Mouse (Mus musculus): Measurements from ENCODE around the gene Fstl5.
"Not testable (repeated sequence)": the region's sequence is repeated elsewhere in the genome, so short reads cannot be mapped to it uniquely, and the experiment has no call there.

Gene Fstl5

DNA sequence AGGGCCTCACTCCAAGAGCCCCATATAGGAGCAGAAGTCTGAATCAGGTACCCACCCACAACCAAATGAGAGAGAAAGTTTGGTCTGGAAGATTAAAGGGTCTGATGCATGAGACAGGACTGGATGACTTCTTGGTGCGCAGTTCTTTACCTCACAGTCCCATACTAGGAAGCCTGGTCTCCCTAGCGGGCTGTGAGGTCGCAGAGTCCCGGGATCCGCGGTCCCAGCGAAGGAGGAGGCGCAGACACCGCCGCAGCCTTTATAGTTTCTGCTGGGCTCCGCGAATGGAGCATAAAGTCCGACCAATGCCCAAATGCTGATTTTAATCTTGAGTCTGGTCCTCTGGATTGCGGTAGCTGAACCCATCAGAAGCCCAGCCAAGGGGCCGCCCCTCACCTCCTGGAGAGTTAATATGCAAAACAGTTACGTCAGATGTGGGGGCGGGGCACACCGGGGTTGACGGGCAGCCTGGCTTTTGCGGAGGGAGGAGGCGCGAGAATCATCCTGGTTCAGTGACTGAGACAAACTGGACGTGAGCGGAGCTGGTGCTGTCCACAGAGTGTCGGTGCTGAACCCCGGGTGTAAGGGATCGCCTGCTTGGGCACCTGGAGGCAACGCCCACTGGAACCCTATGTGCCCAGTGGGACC is at the start of gene Fstl5:
Gene Fstl5 (plus strand): TSS at position 211 of the 648 bp plus-strand sequence.
- peak; percentile 73 for DNase-seq

DNA sequence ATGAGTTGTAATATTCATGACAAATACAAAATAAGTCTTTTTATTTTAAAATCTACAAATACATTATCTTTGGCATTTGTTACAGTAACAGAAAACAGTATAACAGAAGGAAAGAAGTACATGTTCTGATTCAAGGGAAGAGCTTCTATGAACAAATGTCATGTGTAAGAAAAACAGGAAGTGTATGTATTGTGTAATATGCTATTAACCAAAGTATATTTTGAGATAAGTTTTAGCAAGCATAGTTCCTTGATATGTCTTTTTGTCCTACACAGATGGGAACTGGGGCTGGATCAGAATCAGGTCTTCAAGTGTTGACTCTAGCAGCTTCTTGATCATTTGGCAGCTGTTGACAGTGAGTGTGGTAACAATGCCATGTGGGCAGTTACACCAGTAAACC is 48.5 kb upstream of the Fstl5 start:
- no peak for DNase-seq

DNA sequence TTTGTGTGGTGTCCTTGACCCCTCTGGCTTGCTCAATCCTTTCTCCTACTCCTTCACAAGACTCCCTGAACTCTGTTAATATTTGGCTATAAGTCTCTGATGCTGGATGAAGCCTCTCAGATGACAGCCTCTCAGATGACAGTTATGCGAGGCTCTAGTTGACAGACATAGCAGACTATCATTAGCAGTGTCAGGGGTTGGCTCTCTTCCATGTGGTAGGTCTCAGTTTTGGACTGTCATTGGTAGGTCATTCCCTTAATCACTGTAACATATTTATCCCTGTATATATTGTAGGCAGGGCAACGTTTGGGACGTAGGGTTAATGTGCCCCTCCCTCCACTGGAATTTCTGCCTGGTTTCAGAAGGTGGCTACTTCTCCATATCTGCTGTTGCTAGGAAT is 22.9 kb upstream of the Fstl5 start:
- DNase-seq, result no peak

DNA sequence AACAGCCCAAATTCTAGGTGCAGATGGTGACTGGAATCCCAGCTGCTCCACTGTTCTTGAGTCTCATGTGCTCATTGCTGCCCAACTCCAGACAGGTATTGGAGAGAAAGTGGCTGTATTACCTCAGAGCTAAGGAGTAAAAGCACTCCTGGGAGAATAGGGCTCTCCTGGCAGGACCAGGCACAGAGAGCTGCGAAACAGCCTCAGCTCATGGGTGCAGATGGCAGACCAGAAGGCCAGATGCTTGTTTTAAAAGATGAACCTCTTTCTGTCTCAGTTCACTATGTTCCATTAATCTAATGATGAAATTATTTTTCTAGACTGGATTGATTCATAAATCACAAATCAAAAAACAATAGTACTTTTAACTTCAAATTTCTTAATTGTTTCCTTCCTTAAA is 12.1 kb upstream of the Fstl5 start:
- no peak for DNase-seq

DNA sequence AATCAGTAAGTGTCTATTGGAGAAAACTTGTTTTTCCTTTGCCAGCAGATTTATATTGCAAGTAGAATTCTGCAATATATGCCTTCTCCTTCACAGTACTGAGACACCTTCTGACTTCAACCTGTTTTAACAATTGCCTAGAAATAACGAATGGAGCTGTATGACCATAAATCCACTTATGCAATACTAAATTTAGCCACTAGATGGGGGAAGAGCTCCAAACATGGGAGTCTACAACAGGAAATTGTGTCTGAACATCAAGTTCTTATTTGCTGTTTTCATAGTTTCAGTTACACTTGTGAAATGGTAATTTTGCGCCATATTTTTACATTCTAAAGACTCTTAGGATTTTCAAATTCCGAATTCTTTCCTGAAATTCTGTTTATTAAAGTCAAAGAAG is 6.2 kb upstream of the Fstl5 start:
- no peak for DNase-seq

DNA sequence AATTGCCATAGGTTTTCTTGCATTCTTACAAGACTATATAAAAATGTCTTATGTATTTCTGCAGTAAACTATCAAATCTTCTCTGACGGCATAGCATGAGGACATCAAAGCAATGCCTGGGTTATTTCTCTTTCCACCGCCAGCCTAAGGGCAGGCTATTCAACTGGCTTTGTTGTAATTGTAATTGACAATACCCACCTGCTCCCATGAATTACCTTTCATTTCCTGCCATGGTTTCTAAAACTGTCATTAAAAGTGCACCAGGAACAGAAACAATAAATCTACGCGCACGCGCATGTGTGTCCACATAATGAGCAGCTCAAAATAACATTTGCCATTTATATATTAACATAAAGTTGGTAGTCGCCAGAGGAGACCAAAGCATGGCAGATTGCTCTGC is 1.2 kb upstream of the Fstl5 start:
- no peak for DNase-seq

DNA sequence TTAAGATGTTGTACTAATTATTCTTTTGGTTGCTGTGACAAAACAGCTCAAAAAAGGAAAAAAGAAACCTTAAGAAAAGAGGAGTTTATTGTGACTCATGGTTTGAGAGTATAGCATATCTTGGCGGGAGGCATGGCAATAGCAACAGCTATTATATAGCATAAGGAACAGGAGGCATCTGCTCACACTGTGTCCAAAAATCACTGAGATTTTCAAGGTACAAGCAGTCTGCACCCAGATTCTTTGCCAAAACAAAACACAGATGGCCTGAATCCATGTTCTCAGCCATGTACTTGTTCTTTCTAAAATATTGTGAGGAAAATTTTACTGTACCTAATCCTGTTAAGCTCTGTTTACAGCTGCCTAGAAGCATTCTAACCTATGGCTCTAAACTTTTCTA is 66.4 kb downstream of the Fstl5 start:
- DNase-seq, result no peak

DNA sequence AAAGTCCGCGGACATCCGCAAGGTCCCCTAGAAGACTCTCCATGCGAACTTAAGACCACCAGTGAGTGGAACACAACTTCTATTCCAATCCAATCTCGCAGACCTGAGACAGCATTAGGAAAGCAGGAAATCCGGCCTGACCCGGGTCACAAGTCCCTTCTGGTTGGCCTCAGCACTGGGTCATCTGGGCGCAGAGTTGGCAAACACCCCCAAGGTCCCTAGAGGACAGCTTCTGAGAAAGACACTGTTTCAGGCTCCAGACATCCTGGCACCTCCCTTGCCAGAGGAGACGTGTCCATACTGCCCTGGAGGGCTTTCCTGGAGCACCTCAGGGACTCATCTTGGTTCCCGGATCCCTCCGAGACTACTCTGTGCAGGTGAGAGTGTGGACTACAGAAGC is 73.8 kb downstream of the Fstl5 start:
- DNase-seq, result no peak

DNA sequence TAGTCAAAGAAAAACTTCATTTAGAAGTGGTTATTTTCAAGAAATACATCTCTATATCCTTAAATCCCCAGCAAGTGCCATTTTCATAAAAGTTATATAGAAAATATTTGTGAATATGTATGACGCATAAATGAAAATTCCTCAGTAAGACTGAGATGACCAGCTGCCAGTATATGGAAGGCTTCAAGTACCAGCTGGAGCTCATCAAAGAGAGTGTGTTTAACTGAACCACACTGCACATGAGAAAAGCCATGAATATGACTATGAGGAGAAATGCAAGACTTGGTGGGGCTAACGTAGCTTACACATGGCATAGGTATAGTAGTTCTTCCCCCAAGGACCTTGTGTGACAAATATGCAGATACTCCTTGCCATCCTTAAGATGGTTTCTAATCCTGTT is 164.8 kb downstream of the Fstl5 start:
- DNase-seq, result no peak

DNA sequence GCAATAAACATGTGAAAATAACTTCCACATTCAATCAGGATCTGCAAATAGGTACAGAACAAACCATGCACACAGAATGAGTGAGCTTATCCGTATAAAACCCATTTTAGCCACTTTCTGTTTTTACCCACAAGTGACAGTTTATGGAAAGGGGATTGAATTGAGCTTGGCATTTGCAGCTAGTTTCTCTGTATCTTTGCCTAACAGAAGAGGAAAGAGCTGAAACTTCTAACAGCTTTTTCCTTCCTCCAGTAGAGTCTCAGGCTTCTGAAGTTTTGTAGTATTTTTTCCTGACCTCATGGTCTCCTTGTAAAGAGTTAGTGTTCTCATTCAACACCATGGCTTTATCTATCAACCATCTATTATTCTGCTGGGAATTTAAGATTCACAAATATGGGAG is 177.3 kb downstream of the Fstl5 start:
- DNase-seq, result no peak

DNA sequence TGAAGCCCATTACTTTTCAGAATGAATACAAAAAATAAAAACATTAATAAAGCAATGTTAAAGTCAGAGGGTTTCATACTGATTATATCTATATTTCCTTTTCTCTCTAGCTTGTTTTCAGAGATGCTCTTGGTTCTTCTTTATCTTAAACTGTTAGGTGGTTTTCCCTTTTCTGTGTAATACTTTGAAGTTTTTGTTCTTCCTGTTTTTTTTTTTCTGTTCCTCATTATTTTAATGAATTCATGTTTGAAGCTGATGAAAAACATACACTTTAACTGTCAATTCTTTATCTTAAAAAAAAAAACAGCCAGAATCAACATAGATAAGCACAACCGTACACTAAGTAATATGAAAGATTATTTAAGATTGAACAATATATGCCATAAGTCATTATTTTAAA is 218.9 kb downstream of the Fstl5 start:
- no peak for DNase-seq

DNA sequence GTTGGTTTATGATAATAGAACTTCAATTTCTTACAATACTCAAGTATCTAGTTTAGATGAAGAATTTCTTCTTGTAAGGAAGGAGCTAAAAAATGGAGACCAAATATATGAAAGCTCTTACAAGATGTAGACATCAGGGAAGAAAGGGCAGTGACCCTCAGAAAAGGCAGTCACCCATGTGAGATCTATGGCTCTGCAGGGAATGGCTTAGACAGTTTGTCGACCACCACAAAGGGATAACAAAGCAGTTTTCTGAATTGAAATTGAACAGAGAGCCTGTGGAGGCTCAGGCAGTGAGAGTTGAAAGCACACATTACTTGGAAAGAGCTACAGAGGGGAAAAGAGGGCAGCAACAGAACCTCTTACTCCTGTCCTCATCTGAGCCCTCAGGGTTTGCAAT is 220.3 kb downstream of the Fstl5 start:
- DNase-seq, result no peak

DNA sequence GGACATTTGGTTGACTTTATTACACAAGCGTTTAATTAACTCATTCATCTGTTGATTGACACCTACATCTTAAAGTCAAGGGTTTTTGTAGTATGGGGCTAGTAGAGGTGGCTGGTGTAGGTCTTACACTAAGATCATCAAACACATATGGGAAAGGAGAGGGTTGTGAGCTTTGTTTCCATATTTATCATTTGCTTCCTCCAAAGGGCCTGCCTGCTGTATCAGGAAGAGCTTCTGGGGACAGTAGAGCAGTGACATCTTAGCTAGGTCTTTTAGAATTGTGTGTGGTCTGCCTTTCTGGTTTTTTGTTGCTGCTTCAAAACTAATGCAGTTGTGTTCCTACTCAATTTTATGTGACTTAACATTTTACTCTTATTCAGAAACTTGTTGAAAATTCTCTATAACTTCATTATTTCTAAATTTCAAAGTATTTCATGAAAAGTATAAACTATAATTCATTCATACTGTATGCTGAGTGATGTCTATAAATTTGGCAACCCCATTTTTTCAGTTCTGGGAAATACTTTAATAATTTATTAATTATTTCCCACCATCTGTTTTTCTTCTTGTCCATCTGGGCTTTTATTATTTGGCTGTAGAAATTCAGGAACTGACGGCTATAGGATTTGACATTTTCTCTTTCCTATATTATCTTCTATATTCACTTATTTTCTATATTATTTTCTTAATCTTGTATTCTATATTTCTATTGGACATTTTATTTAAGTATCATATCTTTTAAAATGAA is 227.1 kb downstream of the Fstl5 start:
- no peak for DNase-seq

DNA sequence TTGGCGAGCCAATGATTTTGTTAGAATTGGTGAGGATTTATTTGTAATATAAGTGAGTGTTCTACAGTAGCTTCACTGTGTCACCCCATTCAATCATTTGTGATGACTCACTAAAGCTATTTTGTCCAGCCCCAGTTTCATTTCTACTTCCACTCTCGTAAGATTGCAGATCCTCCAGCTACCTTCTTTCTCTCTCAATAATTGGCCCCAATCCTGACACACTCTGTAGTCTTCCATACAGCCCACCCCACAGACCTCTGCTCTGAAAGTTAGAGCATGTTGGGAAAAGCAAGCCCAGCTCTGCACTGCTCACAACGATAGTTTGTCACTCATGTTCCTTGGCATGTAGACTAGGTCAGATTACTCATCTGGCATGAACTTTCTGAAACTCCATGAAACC is 242.9 kb downstream of the Fstl5 start:
- no peak for DNase-seq

DNA sequence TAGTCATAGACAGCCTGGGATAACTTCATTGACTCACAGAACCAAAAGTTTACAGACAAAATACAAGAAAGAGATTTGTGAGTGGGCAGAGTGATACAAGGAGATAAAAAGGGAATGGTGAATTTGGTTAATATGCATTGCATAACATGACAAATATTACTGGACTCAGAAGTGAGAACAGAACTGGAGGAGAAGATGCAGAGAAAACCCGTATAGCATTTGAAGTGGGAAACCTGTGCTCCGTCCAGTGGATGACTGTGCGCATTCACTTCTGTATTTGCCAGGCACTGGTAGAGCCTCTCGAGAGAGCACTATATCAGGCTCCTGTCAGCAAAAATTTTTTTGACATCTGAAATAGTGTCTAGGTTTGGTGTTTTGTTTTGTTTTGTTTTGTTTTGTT is 245.5 kb downstream of the Fstl5 start:
- DNase-seq, result no peak

DNA sequence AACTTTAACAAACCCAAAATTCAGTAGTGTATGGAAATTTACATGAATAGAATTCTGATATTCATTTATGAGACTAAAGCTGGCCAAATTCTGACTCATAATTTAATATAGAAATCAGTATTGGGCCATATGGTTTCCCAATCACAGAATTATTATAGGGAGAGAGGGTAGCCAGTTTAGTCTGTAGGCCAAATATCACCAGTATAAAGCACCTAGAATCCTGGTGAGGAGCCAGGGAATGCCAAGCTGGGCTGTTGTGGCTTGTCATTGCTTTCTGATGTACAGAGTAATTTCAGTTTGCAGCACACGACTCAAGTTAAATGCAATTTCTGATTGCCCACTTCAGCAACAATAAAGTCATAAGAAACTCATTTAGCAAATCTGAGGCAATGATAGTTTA is 248.4 kb downstream of the Fstl5 start:
- DNase-seq, result no peak

DNA sequence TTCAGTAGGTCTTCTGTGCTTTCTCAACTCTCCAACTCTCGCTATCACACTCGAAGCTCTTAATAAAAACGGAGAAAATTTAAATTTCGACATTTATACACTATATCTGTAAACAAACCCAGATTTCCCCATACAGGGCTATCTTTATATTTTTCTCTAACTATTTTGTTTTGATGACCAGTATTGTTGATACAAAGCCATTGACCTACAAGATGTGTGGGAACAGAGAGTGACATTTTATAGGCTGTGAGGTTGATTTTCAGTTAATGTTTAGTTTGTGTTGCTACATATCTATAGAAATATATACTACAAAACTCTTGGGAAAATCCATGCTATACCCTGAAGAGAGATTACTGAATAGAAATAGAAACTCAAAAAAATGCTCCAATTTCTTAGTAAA is 262.9 kb downstream of the Fstl5 start:
- DNase-seq, result no peak

DNA sequence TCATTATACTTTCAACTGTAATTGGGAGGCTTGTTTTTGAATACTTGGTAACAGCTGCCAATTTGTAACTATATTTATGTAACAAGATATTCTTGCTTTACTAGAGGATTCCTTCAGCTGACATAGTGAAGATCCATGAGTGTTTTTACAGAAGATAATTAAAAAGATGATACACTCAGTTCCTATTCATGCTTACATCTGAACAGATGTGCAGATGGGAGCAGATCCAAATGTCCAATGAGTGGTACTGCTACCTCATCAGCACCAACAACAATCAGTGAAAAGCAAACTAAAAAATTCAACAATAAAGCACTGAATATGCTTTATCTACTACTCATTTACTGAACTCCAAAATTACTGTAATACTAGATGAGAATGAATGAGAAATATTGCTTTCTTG is 292.9 kb downstream of the Fstl5 start:
- no peak for DNase-seq

DNA sequence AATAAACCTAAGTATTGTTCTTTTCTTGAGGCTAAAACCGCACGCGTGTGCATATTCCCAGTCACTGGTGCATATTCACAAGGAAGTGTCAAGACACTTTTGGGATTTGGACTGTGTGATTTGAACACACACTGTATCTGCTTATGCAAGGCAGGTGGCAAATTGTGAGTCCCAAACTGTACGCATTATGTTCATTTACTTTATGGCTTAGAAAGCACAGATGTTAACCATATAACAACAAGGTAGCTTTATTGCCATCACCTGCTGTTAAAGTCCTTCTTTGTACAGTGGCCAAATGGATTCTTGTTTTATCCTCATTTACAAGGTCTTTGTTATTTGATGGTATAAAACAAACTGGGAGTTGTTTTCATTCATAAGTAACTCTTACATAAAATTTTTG is 295.8 kb downstream of the Fstl5 start:
- no peak for DNase-seq

DNA sequence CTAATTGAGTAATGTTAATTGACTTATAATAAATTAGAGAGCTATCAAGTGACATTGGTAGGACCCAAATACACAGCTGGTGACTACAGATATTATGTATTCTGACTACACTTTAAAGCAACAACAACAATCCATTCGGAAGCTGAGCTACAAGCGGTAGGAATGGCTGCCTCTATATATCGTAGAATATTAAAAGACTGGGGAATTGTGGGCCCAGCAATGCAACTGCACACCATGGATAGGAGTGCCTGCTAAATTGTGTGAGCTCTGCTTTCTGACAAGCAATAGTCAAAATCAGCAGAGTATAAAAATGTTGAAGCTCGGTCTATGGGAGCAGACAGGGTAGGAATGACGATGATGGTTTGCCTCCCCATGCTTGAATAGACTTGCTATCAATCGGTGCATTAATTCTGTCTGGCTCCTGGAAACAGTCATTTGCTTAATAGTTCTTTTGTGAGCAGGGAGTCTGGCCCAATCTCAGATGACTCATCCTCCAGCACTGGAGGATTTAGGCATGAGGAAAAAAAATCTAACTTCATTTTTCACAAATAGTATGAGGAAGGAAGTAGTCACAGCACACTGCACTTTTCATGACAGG is 354.8 kb downstream of the Fstl5 start:
- DNase-seq, result peak; percentile 8

DNA sequence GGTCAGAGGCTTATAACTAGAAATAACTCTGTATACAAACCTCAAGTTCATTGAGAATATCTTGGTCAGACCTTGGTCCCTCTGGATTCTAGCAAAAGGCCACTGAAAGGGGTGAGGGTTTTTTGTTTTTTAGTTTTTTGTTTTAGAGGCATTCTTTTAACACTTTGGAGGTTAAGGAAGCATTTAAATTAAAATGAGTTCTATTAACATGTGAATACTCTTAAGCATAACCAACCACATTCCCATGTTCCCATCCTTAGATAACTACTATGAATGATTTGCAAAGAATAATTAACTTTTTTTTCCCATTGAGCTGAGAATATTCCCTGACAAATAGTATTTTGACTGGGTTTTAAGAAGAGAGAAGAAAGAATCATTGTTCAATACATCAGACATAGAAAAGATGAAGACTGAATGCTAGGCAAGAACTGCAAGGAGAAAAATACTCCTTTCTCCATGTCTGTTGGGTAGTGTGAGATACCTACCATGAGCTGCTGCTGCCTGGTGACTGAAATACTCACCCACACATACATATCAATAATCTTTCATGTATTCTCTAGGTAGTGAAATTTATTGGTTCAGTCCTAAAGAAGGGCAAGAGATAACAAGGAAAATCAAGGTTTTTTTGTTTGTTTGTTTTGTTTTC is 393.3 kb downstream of the Fstl5 start:
- no peak for DNase-seq

DNA sequence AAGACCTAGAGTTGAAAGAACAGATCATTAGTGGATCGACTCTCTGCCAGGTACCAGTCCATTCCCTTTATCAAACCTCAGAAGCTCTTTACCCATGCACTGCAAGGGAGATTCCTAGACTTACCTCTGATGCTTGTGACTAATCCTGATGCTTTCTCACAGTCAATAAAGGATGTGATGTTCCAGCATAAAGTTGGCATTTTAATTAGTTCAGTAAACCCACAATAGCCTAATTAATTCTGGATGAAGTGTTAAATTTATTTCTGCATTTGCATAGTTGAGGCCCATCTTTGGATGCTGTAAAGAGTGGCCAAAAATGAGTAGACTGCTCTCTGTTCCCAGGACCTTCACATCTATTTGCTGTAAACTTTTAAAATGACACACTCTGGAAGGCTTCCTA is 394.1 kb downstream of the Fstl5 start:
- DNase-seq, result no peak

DNA sequence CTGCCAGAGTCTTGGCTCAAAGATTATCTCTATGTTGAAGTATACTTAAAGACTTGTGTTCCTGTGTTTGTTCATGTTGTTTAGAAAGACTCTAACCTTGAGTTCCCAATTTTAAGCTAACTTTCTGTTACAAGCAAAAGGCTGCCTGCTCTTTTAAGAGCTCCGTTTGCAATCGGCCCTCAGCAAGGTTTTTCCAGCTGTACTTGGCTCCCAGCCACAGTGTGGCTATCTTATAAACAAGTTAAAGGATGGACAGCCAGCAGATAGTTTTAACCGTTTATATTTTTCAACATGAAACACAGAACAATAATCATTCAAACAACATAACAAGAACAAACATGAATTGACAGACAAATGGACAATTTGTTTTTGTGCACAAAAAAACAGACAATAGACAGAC is 433.8 kb downstream of the Fstl5 start:
- not testable (repeated sequence) for DNase-seq

DNA sequence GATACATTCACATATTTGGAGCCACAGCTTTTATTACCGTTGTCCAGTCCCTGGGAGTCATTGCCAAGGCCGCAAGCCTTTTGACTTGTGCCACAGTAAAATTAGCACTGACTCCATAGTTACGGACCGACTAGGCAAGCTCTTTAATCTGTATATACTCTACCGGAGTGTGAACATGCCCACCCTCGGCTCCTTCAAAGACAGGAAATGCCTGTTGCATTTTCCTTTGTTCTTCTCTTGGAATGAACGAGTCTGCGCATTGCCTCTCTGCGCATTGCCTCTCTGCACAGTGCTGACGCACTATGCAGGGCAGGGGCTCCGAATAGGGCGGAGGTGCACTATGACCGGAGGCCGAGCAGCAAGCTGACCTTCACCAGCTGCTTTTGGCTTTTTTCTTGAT is 434.7 kb downstream of the Fstl5 start:
- DNase-seq, result no peak

All from right cerebral cortex, postnatal 25 days (tissue).